In the genomic region with DNA sequence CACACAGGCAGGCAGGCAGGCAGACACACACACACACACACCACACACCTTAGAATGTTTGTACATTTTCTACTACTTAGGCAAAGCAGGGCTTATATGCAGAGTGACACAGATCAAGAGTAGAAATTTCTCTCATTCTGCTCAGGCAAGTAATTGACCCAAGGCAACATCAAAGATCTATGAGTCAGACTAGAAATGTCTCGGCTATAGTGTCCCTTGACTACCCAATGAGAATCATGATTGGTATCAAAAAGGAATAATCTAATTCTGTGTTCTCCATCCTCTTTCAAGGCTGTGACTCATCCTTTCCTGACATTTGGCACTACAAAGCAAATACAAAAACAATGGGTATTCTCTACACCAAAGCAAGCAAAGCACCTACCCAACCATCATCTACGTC, we compare ENCODE assay signal across 21 mouse cellular contexts.
DNase-seq lines count a peak whose midpoint lies in the region; ATAC-seq lines count a peak whose summit lies in the region.
"Had no signal": no experiment of that assay in that cellular context is flagged by ENCODE, and none has a peak within 500 bp of the region (broad histone marks: within the 10 kb centered on the region; RNA-seq: fewer than 3 reads in every experiment).

No protein-coding gene starts in this region.

- peak; percentile 45 for ATAC-seq in activated CD4-positive, CD25-positive, alpha-beta regulatory T cell, adult 4 months
- peak; percentile 75 for ATAC-seq in inflammation-experienced regulatory T-cells, adult 6 months
- ATAC-seq: forebrain, embryonic 13.5 days; forebrain, embryonic 15.5 days; forebrain, postnatal 0 days; Patski had no signal

- DNase-seq in CD4-positive, CD25-positive, alpha-beta regulatory T cell, adult 2 months (ENCODE audit: low read depth, low spot score) = peak; percentile 26
- peak; percentile 45 for DNase-seq in MN1 (ENCODE audit: low spot score)
- DNase-seq in cerebellum, adult 9-10 months = no peak
- no peak for DNase-seq in adrenal gland, postnatal 4 days (ENCODE audit: low spot score in 2 of 2)
- no peak for DNase-seq in heart, adult 9 months (ENCODE audit: low spot score in 2 of 2)
- DNase-seq in cerebellum, adult 9-11 months = no peak
- DNase-seq: adrenal gland, adult 2 months; adrenal gland, postnatal 10 days; adrenal gland, postnatal 25 days; cerebellum, adult 11 months; cerebellum, adult 18-20 months; cerebellum, adult 8-10 months; cerebellum, postnatal 14 days; cerebellum, postnatal 36 days; embryo, embryonic 11 days; forebrain, postnatal 0 days had no signal

Comparison
In these comparisons a context has a peak if more than half of its experiments do, and no peak if none do; other contexts are left out.
1. DNase-seq: peak in CD4-positive, CD25-positive, alpha-beta regulatory T cell, adult 2 months (single experiment) and MN1 (single experiment); none in cerebellum, adult 9-10 months (single experiment), adrenal gland, postnatal 4 days (0 of 2), heart, adult 9 months (0 of 2) and cerebellum, adult 9-11 months (single experiment).